Mouse (Mus musculus): Measurements from ENCODE around the gene Map7.

Gene Map7

GRCm38 (mm10) chr10:20153507-20153906, 5.2 kb downstream of the Map7 start:
- DNase-seq, result no peak

GRCm38 (mm10) chr10:20155401-20155800, 7.1 kb downstream of the Map7 start:
- DNase-seq, result no peak

- DNase-seq, result no peak
Observed at GRCm38 (mm10) chr10:20157021-20157726, 8.9 kb downstream of the Map7 start.

- no peak for DNase-seq
Observed at GRCm38 (mm10) chr10:20158756-20159155, 10.5 kb downstream of the Map7 start.

- DNase-seq, result no peak
Observed at GRCm38 (mm10) chr10:20159308-20159707, 11.0 kb downstream of the Map7 start.

- DNase-seq, result no peak
Observed at GRCm38 (mm10) chr10:20160914-20161313, 12.6 kb downstream of the Map7 start.

- DNase-seq, result no peak
Observed at GRCm38 (mm10) chr10:20164810-20165209, 16.5 kb downstream of the Map7 start.

- no peak for DNase-seq
Observed at GRCm38 (mm10) chr10:20166797-20167196, 18.5 kb downstream of the Map7 start.

- DNase-seq, result no peak
Observed at GRCm38 (mm10) chr10:20167467-20167866, 19.2 kb downstream of the Map7 start.

- no peak for DNase-seq
Observed at GRCm38 (mm10) chr10:20169182-20169674, 21.0 kb downstream of the Map7 start.

- no peak for DNase-seq
Observed at GRCm38 (mm10) chr10:20169927-20170604, 21.8 kb downstream of the Map7 start.

- peak; percentile 91 for DNase-seq
Observed at GRCm38 (mm10) chr10:20170605-20171088, 22.4 kb downstream of the Map7 start.

- peak; percentile 51 for DNase-seq
Observed at GRCm38 (mm10) chr10:20171209-20171608, 22.9 kb downstream of the Map7 start.

GRCm38 (mm10) chr10:20171756-20172155, 23.5 kb downstream of the Map7 start:
- DNase-seq, result peak; percentile 59

GRCm38 (mm10) chr10:20173733-20174132, 25.5 kb downstream of the Map7 start:
- DNase-seq, result no peak

GRCm38 (mm10) chr10:20176054-20176453, 27.8 kb downstream of the Map7 start:
- DNase-seq, result no peak

GRCm38 (mm10) chr10:20178807-20179605, 30.7 kb downstream of the Map7 start:
- DNase-seq, result no peak

- DNase-seq, result no peak
Observed at GRCm38 (mm10) chr10:20181198-20181597, 32.9 kb downstream of the Map7 start.

- DNase-seq, result no peak
Observed at GRCm38 (mm10) chr10:20181680-20182399, 33.6 kb downstream of the Map7 start.

GRCm38 (mm10) chr10:20184326-20184725, 36.1 kb downstream of the Map7 start:
- DNase-seq, result no peak

- no peak for DNase-seq
Observed at GRCm38 (mm10) chr10:20185264-20185663, 37.0 kb downstream of the Map7 start.

GRCm38 (mm10) chr10:20185806-20186205, 37.5 kb downstream of the Map7 start:
- no peak for DNase-seq
